Mouse (Mus musculus) gastrocnemius, postnatal 14 days (tissue): Measurements from ENCODE around the gene Serpina7. TPM values are rescaled to one million over a fixed set of nuclear protein-coding genes. Genes with fewer than 3 reads are reported as not detected.

Source experiments
- DNase-seq: peaks from one replicate; pipeline ENCODE4 v3.0.0; 2021; ENCODE audit warnings: mixed read lengths
- intact Hi-C: fragments of 180-260 bp; cut with DNase I; formaldehyde crosslinking; loops from one replicate; pipeline ENCODE4 v1.15.1; 2025; ENCODE audit warnings: low total_unique reads
- long read RNA-seq, 2 experiments: library from polyadenylated mRNA; stranded (forward); transcript quantifications; one replicate each; pipeline ENCODE4 v2.0.0; 2021
- total RNA-seq, 2 experiments: library from RNA; stranded (reverse); gene quantifications; 2 replicates each; pipeline ENCODE4 v1.2.3; 2021

Serpina7 gene
- total RNA-seq, result not detected
- long read RNA-seq, experiment 1, result 0 reads
- long read RNA-seq, experiment 2, result 0 reads

- intact Hi-C loops, result no loop called here
- DNase-seq, result no peak
Measured at GRCm38 (mm10) chrX:139085077-139085476, at the start of gene Serpina7. Serpina7 (minus strand) TSS chrX:139085236.

GRCm38 (mm10) chrX:139134031-139134430, 49.0 kb upstream of the Serpina7 start:
- DNase-seq, result no peak

GRCm38 (mm10) chrX:139097197-139097596, 12.2 kb upstream of the Serpina7 start:
- DNase-seq, result no peak
- intact Hi-C loops, result no loop called here

More at GRCm38 (mm10) chrX:139134031-139134430, 49.0 kb upstream of the Serpina7 start:
- intact Hi-C loops, result no loop called here

- intact Hi-C loops, result no loop called here
- DNase-seq, result no peak
Measured at GRCm38 (mm10) chrX:139085943-139086342, 907 bp upstream of the Serpina7 start, which contains the start of gene 4930513O06Rik. 4930513O06Rik (plus strand) TSS chrX:139086243.

- DNase-seq, result no peak
- intact Hi-C loops, result no loop called here
Measured at GRCm38 (mm10) chrX:139078493-139078892, 6.5 kb downstream of the Serpina7 start.

- no peak for DNase-seq
- intact Hi-C loops, result no loop called here
Measured at GRCm38 (mm10) chrX:139064078-139064477, 21.0 kb downstream of the Serpina7 start.

GRCm38 (mm10) chrX:139053149-139053548, 31.9 kb downstream of the Serpina7 start:
- intact Hi-C loops, result no loop called here
- no peak for DNase-seq

GRCm38 (mm10) chrX:139051976-139052375, 33.1 kb downstream of the Serpina7 start:
- intact Hi-C loops, result no loop called here
- DNase-seq, result no peak

- intact Hi-C loops, result no loop called here
- no peak for DNase-seq
Measured at GRCm38 (mm10) chrX:139041148-139041547, 43.9 kb downstream of the Serpina7 start.

- intact Hi-C loops, result no loop called here
Measured at GRCm38 (mm10) chrX:139039314-139039713, 45.7 kb downstream of the Serpina7 start.

GRCm38 (mm10) chrX:139037666-139038065, 47.4 kb downstream of the Serpina7 start:
- intact Hi-C loops, result no loop called here
- DNase-seq, result peak; percentile 7

More at GRCm38 (mm10) chrX:139039314-139039713, 45.7 kb downstream of the Serpina7 start:
- DNase-seq, result no peak

Other genes with a start within 250 kb of the Serpina7 start
- gene Nrk, start 170.8 kb downstream of the Serpina7 start, total RNA-seq, result 10 to 100 TPM; 15.5 to 23.5 TPM
- not detected for gene 4930513O06Rik, start 1.0 kb upstream of the Serpina7 start, total RNA-seq
- gene 4933428M09Rik, start 94.0 kb upstream of the Serpina7 start, total RNA-seq, result not detected
- 1 to 10 TPM; 4.2 to 8.3 TPM for gene Mum1l1, start 124.8 kb upstream of the Serpina7 start, total RNA-seq
- gene Trap1a, start 248.4 kb upstream of the Serpina7 start, total RNA-seq, result not detected